Mouse (Mus musculus) liver, postnatal 0 days (tissue): Measurements from ENCODE around the gene Adss.

ENCODE experiments used
- CTCF ChIP-seq: sonication (generic); IDR thresholded peaks from 2 replicates; pipeline ENCODE4 v1.5.1; 2016; ENCODE audit warnings: antibody characterized with exemption, low read depth
- EP300 ChIP-seq: IDR thresholded peaks from 2 replicates; pipeline ENCODE4 v1.6.1; 2016; ENCODE audit warnings: antibody characterized with exemption, low read depth, mild to moderate bottlenecking

- TF ChIP-seq CTCF: no peak
- TF ChIP-seq EP300: no peak
Observed at GRCm38 (mm10) chr1:177803511-177803910, 7.2 kb upstream of the Adss start.
